Mouse (Mus musculus): ENCODE data around the gene Mccc2.

DNA sequence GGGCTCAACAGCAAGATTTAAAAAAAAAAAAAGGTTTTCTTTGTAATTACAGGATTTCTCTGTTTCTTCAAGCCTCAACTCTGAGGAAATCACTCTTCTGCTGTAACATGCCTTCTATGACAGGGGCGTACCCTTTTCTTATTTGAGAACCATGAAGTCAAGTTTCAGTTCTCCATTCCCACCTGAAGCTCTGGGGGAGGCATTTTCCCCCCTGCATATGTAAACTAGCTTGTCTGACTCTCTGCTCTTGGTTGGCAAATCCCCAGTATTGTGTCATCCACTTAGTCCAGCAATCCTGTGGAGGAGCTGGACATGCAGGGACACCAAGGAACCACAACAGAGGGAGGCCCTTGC lies 59.9 kb downstream of the Mccc2 start:
- TF ChIP-seq POLR2A (IDR thresholded peaks at IDR 0.05; ENCODE audit: low read depth, low read length) (no peak), CTCF (IDR thresholded peaks at IDR 0.05; ENCODE audit: borderline replicate concordance, insufficient read depth, low read length) (no peak)
